Mouse (Mus musculus) A20 (cell line): ENCODE measurements around the gene Sumo2.
"Not testable (repeated sequence)": the region's sequence is repeated elsewhere in the genome, so short reads cannot be mapped to it uniquely, and the experiment has no call there.

ENCODE experiments used
- DNase-seq: peaks from one replicate; pipeline ENCODE4 v3.0.0-alpha.2; 2011; ENCODE audit warnings: low read depth, low spot score

Sumo2 gene

DNA sequence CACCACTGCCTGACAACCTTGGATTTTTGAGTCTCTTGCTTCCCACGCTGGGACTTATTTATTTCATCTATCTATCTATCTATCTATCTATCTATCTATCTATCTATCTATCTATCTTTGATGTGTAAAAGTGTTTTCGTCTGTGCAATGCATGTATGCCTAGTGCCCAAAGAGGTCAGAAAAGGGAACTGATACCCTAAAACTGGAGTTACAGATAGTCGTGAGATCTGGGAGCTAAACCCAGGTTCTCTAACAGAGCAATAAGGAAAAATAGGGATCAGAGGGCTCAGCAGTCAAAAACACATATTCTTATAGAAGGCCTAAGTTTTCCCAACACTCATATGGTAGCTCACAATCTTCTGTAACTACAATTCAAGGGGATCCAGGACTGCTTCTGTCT lies 16.5 kb downstream of the Sumo2 start:
- peak; percentile 61 for DNase-seq

DNA sequence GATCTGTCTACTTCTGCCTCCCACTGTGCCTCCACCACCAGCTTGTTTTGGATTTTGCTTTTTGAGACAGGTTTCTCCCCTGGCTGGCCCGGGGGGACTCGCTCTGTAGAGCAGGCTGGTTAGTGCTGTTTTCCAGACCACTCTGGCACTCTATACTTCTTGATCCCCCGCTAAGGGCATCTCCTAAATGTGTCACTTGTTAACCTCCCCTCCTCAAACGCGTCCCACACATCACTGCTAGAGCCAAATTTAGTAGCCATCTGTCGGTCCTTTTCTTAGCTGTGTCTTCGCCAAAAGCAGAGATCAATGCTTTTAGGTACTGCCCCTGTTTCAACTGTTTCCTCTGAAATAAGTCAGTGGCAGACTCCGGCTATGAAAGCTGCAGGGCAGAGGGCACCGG lies 17.4 kb downstream of the Sumo2 start:
- DNase-seq = peak; percentile 78

DNA sequence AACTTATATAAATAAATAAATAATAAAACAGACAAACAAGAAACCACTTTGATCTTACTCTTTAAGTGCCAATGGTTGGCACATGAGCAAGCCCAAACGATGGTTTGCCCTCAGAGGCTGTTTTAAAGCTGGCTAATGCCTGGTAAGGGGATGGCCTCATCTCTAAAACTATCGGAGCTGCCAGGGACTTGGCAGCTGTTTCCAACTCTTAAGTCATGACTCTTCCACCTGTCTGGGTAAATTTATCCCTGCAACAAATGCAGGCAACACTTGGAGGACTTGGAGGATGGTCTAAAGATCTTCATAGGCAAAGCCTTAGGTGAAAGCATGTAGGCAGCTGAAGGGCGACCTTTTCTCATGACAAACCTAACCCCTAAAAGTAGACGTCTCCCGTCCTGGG lies 19.1 kb downstream of the Sumo2 start:
- no peak for DNase-seq

DNA sequence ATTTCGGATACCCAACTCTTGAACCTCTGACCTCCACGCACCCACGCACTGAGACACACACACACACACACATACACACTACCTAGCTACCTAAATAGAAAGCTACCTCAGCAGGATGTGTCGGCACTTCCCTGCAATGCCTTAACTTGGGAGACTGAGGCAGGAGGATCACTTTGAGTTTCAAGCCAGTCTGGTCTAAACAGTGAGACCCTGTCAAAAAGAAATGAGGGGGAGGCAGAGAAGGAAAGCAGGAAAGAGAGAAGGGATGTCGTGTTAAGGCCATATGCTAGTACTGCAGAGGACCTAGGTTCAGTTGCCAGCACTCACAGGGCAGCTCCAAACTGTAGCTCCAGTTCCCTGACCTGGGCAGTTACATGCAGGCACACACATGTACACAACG lies 21.1 kb downstream of the Sumo2 start:
- peak; percentile 62 for DNase-seq

DNA sequence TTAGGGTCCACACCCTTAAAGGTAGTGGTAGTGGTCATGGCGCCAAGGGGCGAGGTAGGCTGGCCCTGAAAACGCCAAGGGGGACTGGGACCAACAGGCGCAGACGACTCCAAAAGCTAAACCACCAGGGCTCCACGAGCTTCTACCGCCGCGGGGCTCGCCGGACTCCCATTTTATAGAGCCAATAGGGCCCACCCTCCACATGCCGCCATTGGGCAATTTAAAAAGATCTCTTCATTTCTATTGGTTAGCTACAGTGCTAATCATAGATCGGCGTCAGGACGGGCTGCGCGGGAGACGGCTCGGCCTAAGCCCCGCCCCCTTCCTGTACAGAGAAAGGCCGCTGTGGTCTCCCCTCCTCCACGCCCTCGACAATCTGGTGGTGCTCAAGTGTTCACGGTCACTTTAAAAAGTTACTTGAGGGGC lies 21.8 kb downstream of the Sumo2 start, which contains the start of gene Jpt1:
Jpt1 (minus strand) TSS at position 150 of the 426 bp plus-strand sequence.
- DNase-seq = peak; percentile 98

DNA sequence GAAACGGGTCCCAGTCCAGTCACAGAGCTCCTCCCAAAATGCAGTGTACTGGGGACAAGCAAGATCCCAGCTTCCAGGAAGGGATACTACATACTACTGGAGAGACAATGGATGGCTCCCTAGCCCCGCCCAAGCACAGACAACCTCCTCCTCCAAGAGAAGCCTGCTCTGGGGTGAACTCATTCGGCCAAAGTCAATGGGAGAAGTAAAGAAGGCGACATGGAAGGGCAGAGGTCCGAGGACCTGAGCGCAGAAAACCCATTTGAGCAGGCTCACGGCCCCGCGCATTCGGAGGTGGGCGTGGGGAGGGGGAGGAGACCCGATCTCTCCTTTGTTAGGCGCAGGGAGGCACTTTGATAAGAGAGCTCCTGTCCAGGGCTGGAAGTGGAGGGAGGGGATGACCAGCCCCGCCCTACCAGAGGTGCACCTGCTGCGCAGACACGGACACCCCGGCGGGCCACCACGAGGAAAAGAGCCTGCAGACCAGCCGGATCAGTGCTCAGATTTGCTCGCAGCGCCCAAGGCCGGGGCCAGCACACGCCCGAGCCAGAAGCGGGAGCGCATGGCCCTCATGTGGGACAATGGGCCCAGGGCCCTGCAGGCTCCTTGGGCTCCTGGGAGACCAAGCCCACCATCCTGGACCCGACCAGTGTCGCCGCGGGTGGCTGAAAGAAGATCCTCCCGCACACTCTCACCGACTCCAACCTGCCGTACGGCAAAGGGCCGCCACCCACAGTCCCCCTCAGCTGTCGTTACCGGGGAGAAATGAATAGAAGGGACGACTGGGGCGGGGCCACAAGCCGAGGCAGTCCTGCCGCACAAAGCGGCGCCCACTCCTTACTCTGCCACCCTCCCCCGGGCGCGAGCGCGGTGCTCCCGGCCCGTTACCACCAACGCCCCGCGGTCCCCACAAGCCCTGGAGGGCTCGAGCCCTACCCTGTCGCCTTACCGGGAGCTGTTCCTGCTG lies 22.5 kb downstream of the Sumo2 start:
- DNase-seq = peak; percentile 68

DNA sequence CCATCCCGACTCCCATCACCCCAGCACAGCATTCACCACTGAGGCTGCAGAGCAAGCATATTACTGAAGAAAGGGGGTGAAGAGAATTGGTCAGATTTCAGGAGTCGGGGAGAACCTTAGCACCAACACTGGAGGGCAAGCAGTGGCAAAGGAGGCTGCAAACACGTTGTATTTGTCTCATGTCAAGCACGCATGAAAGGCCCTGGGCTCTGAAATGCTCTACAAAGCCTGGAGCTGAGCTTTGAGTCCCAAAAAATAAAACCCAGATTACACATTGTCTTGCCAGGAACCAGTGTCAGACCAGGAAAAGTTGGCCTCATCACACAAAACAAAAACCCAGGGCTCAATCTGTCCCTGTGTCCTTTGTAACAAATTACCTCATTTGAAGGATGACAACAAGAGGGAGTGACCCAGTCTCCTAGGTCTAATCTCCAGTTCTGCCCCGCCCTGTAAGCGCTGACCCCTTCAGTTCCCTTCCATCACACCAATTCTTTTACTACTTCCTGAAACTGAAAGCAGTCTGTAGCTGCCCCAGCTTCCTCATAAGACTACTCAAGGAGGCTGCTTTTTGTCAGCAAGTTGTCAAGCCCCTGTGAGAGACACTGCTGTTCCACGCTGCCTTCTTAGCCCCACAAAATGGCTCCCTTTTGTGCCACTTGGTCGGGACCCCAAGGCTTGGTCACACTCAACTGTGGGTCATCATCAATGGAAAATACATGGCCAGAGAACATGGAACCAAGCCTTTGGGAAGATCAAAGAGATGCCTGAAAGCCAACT lies 23.5 kb downstream of the Sumo2 start:
- peak; percentile 84 for DNase-seq

DNA sequence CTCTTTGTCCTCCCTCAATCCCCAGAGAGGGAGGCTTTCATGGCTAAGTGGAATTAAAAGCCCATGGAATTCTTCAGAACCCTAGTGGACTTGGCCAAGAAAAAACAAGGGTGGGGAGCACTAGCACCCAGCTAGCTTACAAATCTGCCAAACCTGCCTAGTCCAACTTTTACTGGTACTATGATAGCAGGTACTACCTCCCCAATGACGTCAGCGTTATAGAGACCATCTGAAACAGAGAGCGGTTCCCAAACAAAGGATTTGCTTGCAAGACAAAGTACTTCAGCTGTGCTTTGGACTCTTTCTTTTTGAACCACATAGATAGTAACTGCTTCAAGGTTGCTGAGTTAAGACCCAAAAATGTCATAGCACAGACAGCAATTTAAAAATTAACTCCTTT lies 24.1 kb downstream of the Sumo2 start:
- DNase-seq = no peak

DNA sequence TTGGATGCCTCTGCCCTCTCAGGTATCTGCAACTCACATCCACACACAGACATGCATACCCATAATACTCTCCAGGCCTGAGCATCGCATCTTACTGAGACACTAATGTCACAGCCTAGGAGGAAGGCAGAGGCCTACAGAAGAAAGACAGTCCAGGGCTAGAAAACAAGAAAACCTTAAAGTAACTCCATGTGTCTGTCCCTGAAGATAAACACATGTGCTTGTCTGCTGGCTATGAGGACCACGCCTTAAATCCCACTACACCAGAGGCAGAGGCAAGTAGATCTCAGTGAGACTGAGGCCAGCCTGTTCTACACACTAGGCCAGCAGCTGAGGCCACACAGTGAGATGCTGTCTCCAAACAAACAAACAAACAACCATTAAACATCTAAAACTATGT lies 25.0 kb downstream of the Sumo2 start:
- no peak for DNase-seq

DNA sequence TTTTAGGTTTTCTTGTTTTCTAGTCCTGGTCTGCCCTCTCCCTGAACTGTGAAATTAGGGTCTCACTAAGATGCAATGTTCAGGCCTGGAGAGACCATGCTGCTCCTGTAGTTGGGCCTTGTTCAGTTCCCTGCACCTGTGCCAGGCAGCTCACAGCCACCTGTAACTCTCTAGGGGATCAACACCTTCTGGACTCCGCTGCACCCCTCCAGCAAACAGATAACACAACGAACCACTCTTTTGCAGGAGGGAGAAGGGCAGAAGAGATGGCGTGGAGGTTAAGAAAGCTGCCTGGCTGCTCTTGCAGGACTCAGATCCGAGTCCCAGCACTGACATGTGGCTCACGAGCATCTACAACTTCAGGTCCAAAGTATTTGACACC lies 25.6 kb downstream of the Sumo2 start:
- DNase-seq = peak; percentile 58

DNA sequence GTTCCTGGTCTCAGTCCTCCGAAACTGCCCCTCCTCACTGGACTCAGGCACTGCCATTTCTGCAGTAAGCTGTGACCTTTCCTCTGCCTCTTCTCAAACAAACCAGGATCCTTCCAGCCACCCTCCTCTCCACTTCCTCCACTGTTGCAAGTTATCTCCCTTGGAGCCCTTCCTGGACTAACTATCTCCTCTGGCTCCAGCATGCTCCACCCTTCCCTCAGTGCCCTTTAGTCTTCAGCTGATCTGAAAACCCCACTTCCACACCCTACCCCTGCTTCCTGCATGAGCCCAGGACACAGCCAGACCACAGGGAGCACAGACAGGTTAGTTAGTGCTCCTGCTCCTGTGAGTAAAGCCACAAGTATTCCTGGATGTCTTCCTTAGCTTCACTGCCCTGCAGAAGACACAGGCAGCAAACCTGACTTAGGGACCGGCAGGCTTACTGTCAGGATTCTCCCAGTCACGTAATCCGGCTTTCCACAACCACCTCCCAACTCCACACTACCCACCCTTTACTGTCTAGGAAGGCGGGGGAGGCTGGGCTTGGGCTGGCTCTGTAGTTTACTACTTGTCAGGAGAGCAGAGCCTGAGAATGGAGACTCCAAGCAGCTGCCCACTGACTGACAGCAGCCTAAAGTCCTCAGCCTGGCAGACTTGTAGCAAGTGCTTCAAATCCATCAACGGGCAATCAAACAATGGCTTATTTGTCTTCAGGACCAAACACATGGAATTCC lies 26.1 kb downstream of the Sumo2 start:
- DNase-seq = no peak

DNA sequence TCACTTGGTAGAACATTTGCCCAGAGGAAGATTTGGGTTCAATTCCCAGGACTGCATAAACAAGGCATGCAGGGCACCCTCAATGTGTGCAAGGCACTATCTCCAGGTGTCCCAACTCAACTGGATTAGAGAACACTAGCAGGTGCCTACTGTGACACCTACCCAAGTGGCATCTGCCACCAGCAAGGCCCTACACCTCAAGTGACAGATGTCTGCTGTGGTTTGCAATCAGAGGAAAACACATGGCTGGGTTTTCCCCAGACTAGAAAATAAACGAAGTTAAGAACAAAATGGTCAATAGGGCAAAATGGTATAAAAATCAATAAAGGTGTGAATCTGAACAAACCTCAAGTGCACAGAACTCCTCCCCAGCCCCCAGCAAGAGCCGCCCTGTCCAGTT lies 28.0 kb downstream of the Sumo2 start:
- peak; percentile 66 for DNase-seq

DNA sequence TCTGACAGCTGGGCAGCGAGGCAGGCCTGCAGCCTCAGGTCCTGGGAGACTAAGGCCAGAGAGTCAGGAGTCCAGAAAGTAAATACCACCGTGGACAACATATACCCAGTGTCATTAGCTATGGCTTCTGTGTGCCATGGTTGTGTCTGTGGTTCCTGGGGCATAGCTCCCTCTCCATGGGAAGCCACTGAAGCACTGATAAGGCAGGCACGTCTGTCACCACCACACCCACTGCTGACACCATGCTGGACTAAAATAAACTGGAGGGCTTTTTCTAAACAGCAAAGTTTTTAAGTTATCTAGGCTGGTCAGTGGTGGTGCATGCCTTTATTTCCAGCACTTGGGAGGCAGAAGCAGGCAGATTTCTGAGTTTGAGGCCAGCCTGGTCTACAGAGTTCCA lies 29.5 kb downstream of the Sumo2 start:
- no peak for DNase-seq

DNA sequence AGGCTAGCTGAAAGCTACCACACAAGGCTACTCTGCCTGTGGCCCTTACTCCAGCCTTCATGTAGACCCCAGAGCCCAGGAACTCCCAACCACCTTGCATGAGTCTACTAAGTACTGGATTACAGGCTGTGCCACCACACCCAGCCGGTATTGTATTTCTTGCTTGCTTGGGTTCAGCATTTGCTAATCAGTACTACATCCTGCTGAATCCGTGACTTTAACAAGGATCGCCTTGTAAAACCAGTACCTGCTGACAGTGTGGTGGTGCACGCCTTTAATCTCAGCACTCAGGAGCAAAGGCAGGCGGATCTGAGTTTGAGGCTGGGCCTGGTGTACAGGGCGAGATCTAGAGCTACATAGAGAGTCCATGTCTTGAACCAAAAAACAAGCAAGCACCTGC lies 33.4 kb downstream of the Sumo2 start:
- DNase-seq = no peak

DNA sequence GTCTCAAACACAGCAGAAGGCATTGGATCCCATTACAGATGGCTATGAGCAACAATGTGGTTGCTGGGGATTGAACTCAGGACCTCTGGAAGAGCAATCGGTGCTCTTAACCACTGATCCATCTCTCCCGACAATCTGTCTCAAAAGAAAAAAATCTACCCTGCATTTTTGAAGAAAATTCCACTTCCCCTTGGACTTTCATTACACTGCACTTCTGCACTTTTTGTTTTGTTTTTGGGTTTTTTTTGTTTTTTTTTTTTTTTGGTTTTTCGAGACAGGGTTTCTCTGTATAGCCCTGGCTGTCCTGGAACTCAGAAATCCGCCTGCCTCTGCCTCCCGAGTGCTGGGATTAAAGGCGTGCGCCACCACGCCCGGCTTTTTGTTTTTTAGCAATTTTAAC lies 39.5 kb downstream of the Sumo2 start:
- DNase-seq = not testable (repeated sequence)

DNA sequence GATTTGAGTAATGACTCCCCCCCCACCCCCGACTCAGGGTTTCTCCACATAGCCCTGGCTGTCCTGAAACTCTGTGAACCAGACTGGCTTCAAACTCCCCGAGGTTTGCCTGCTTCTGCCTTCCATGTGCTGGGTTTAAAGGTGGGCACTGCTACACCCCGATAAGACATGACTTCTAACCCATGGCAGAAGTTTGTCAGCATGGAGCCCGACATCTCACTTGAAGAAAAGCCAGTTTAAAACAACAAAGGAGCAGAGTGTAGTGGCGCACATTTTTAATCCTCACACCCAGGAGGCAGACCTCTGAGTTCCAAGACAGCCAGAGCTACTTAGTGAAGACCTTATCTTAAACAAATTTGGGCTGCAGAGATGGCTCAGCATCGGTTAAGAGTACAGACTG lies 43.7 kb downstream of the Sumo2 start:
- DNase-seq = no peak

DNA sequence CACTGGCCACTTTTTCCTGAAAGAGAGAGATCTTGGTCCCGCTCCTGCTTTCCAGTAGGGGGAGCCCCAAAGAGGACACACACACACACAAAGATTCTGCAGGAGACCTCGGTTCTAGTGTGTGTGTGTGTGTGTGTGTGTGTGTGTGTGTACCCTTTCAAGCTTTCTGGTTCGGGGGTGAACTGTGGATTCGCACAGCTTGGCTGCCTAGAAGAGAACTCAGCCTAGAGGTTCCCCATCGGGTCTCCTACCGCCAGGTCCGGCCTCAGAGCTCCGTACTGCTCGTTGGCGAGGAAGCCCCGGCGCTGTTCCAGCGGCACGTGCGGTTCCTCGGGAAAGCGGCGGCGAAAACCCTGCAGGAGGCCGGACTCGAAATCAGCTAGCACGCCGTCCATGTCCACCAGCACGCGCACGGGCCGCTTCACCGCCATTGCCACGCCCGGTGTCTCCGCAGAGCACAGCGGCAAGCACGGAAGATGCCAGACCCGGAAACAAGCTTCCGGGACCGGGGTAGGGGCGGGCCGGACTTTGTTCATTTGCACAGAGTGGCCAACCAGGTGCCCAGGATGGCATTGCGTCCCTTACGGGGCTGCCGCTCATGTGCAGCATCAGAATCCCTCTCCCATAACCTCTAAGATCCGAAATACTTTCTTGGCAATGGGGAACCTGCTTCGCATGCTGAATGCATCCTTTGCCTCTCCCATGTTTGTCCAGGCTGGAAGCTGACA lies 44.6 kb downstream of the Sumo2 start, which contains the start of gene Nt5c:
Nt5c (minus strand) TSS at position 507 of the 728 bp plus-strand sequence.
- DNase-seq = peak; percentile 91

DNA sequence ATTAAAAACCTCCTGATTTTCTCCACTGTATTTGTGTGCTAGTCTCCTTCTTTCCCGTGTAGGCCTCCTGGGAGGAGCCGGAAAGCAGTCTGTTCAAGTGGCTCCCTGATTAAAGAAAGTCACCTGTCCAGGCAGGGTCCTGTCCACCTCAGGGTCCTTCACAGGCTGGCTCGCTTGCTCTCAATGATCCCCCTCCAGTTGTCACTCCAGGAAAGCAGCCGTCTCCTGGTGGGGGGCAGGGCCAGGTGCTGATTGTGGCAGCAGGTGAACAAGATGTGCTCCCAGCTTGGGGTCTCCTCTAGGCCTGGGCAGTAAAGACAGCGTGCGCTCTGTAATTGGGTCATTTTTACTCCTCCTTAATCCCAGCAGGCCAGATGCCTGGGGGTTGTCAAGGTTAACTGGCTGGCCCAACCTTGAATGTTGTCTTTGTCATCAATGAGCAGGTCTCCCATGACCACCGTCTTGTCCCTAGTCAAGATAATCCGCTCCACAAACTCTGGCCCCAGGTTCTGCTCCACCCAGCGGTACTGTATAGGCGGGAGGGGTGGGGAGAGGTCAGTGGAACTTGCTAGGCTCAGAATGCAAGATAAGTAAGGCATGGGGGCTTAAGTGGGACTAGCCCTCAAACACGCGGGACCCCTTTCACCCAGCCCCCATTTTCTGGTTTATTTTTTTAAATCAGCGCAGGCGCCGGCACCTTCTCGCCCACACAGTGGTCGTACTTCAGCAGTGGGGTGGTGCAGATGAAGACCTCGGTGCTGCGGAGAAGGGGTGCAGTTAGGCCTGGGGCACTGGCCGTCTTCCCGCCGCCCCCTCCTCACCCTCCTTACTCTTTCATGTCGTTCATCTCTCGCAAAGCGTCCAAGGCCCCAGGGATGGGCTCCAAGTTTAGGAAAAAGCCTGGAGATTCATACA lies 45.4 kb downstream of the Sumo2 start:
- DNase-seq = no peak

DNA sequence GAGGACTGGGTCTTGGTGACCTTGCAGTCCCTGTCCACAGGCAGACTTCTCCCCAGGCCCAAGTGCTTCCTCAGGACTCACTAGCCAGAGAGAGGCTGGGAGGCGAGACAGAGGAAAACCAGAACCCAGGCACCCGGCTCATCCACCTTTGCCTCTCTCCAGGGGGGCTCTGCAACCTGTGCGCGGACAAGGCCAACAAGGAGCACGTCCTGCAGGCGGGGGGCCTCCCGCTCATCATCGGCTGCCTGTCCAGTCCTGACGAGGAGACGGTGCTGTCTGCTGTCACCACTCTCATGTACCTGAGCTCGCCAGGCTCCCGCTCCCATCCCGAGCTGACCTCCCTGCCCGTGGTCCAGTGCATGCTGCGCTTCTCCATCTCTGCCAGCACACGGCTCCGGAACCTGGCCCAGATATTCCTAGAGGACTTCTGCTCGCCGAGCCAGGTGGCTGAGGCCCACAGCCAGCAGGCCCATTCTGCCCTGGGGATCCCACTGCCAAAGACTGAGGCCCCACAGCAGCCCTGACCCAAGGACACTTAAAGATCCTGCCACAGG lies 47.4 kb downstream of the Sumo2 start:
- no peak for DNase-seq

DNA sequence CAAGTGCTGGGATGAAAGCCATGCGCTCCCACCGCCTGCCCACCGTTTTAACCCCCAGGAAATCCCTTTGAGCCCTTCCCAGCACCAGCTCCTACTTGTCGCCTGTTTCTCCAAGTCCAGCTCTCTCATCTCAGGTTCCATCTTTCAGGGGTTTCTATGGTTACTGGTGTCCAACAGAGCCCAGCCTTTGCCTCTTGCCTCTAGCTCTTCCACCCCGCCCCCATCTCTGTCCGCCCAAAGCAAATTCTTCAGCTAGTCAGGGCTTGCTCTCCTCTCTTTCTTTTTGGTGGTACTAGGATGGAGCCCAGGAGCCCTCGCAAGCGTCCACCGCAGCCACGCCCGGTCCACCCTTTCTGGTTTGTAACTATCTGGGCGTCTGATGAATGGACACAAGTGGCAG lies 50.9 kb downstream of the Sumo2 start:
- DNase-seq = no peak
